Mouse (Mus musculus) 3T3-L1 (cell line): ENCODE results near the gene Zfp217.

Experiments
- DNase-seq: peaks from one replicate; pipeline ENCODE4 v3.0.0-alpha.2; 2015; ENCODE audit warnings: low read depth, low spot score

Gene Zfp217

GRCm38 (mm10) chr2:170159795-170160568 is 12.1 kb upstream of the Zfp217 start:
- no peak for DNase-seq

GRCm38 (mm10) chr2:170158987-170159386 is 11.1 kb upstream of the Zfp217 start:
- no peak for DNase-seq

GRCm38 (mm10) chr2:170158251-170158650 is 10.3 kb upstream of the Zfp217 start:
- DNase-seq: peak; percentile 85

- DNase-seq: peak; percentile 50
These were observed 9.6 kb upstream of the Zfp217 start for GRCm38 (mm10) chr2:170157280-170158200.

GRCm38 (mm10) chr2:170155089-170155740 is 7.3 kb upstream of the Zfp217 start:
- peak; percentile 94 for DNase-seq

GRCm38 (mm10) chr2:170154738-170155088 is 6.8 kb upstream of the Zfp217 start:
- DNase-seq: no peak

GRCm38 (mm10) chr2:170154301-170154721 is 6.4 kb upstream of the Zfp217 start:
- no peak for DNase-seq

GRCm38 (mm10) chr2:170153421-170154271 is 5.7 kb upstream of the Zfp217 start:
- peak; percentile 76 for DNase-seq

- peak; percentile 22 for DNase-seq
These were observed 5.0 kb upstream of the Zfp217 start for GRCm38 (mm10) chr2:170152856-170153255.

- DNase-seq: peak; percentile 27
These were observed 4.3 kb upstream of the Zfp217 start for GRCm38 (mm10) chr2:170152036-170152686.

GRCm38 (mm10) chr2:170151470-170151869 is 3.6 kb upstream of the Zfp217 start:
- no peak for DNase-seq

- DNase-seq: no peak
These were observed 925 bp upstream of the Zfp217 start for GRCm38 (mm10) chr2:170148828-170149227.

- DNase-seq: no peak
These were observed 733 bp downstream of the Zfp217 start for GRCm38 (mm10) chr2:170147170-170147569.

GRCm38 (mm10) chr2:170144343-170144742 is 3.6 kb downstream of the Zfp217 start:
- DNase-seq: no peak

GRCm38 (mm10) chr2:170143861-170144260 is 4.0 kb downstream of the Zfp217 start:
- DNase-seq: no peak

- DNase-seq: no peak
These were observed 5.4 kb downstream of the Zfp217 start for GRCm38 (mm10) chr2:170142542-170142941.

- DNase-seq: no peak
These were observed 6.4 kb downstream of the Zfp217 start for GRCm38 (mm10) chr2:170141481-170141880.

- DNase-seq: peak; percentile 87
These were observed 8.4 kb downstream of the Zfp217 start for GRCm38 (mm10) chr2:170139411-170140046.

- no peak for DNase-seq
These were observed 11.0 kb downstream of the Zfp217 start for GRCm38 (mm10) chr2:170136928-170137327.

- no peak for DNase-seq
These were observed 12.1 kb downstream of the Zfp217 start for GRCm38 (mm10) chr2:170135820-170136219.
